Mouse (Mus musculus): Measurements from ENCODE around the gene Klhl29.

DNA sequence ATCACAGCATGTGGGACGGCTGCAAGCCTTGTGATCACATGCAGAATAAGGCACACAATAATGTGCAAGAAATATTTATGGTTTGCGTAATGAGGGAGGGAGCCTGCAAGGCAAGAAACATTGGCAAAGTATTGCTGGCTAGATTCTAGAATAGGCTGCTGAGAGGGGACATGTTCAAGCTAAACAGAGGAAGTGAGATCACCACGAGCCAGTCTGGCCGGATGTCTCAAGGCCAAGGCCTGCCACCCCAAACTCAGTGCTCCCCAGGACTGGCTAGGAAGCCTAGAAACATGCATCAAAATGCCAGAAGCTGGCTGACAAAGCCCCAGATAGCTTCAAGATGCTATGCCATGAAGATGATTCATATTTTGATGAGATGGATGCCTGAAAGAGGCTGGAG, 236.2 kb downstream of the Klhl29 start:
- TF ChIP-seq CTCF (conservative IDR thresholded peaks at IDR 0.05; ENCODE audit: low read length) (no peak), NANOG (IDR thresholded peaks at IDR 0.05; ENCODE audit: borderline replicate concordance, low read length) (no peak), POU5F1 (IDR thresholded peaks at IDR 0.05; ENCODE audit: borderline replicate concordance, low read length) (no peak)

All from E14TG2a.4 (cell line).